Mouse (Mus musculus) inflammation-experienced regulatory T-cells, adult 6 months (primary cell): Measurements from ENCODE around the gene Olfr491. TPM values are rescaled to one million over a fixed set of nuclear protein-coding genes. Genes with fewer than 3 reads are reported as not detected.

Experiments
- ATAC-seq: one replicate; pipeline ENCODE4 v1.8.0; 2017
- polyA plus RNA-seq, 3 experiments: library from polyadenylated mRNA; unstranded; fragments of 100-300 nt; shearing (Covaris generic); gene quantifications; one replicate each; pipeline ENCODE4 v1.2.1; 2017

The Olfr491 gene
- polyA plus RNA-seq: not detected

GRCm38 (mm10) chr7:108313151-108313550, at the start of gene Olfr491:
Gene Olfr491, plus strand, starts transcription at chr7:108313451.
- ATAC-seq: no peak

- ATAC-seq: no peak
These were observed 24.4 kb upstream of the Olfr491 start, which contains the start of gene Olfr490 for GRCm38 (mm10) chr7:108288834-108289233. Gene Olfr490, minus strand, starts transcription at chr7:108288934.

- no peak for ATAC-seq
These were observed 10.3 kb downstream of the Olfr491 start, which contains the start of gene Olfr492 for GRCm38 (mm10) chr7:108323574-108323973. Gene Olfr492, minus strand, starts transcription at chr7:108323674.

DNA sequence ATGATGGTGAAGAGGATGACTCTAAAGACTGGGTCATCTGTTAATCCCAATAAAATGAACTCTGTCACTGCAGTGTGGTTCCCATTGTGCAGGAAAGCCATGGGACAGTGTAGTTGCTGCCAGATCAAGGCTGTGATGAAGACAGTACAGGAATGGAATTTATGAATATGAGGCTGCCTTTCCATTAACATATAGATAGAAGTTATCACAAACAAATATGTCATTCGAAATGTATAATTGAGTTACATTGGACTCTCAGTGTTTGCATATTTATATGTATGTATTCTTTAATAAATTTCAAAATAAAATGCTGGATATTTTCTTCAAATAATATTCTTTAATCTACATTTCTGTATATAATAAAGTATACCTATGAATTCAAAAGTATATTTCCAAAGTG, 33.6 kb downstream of the Olfr491 start, which contains the start of gene Olfr493:
Olfr493 (minus strand) TSS at position 101 of the 400 bp plus-strand sequence.
- ATAC-seq: no peak

GRCm38 (mm10) chr7:108365035-108365434, 51.8 kb downstream of the Olfr491 start, which contains the start of gene Olfr494:
Gene Olfr494, plus strand, starts transcription at chr7:108365335.
- ATAC-seq: no peak

Other genes starting within 250 kb of the Olfr491 start
- not detected for gene Olfr480, start 246.1 kb upstream of the Olfr491 start, polyA plus RNA-seq
- under 1 TPM in 1 of 3 experiments, not detected in 2; 0.29 TPM for gene Olfr481, start 233.6 kb upstream of the Olfr491 start, polyA plus RNA-seq
- under 1 TPM in 2 of 3 experiments, not detected in 1; 0.15 TPM for gene Olfr482, start 215.9 kb upstream of the Olfr491 start, polyA plus RNA-seq
- gene Olfr483, start 212.6 kb upstream of the Olfr491 start, polyA plus RNA-seq: not detected
- gene Olfr484, start 186.0 kb upstream of the Olfr491 start, polyA plus RNA-seq: not detected
- not detected for gene Olfr485, start 153.6 kb upstream of the Olfr491 start, polyA plus RNA-seq
- gene Olfr486, start 140.7 kb upstream of the Olfr491 start, polyA plus RNA-seq: not detected
- gene Olfr487, start 98.8 kb upstream of the Olfr491 start, polyA plus RNA-seq: not detected
- not detected for gene Olfr488, start 55.1 kb upstream of the Olfr491 start, polyA plus RNA-seq
- gene Olfr490, start 24.5 kb upstream of the Olfr491 start, polyA plus RNA-seq: not detected
- not detected for gene Olfr492, start 10.2 kb downstream of the Olfr491 start, polyA plus RNA-seq
- gene Olfr493, start 33.5 kb downstream of the Olfr491 start, polyA plus RNA-seq: not detected
- not detected for gene Olfr494, start 51.9 kb downstream of the Olfr491 start, polyA plus RNA-seq
- gene Olfr495, start 79.7 kb downstream of the Olfr491 start, polyA plus RNA-seq: not detected
- gene Olfr497, start 107.0 kb downstream of the Olfr491 start, polyA plus RNA-seq: not detected
- gene Olfr498, start 151.9 kb downstream of the Olfr491 start, polyA plus RNA-seq: not detected
- gene Olfr502, start 211.6 kb downstream of the Olfr491 start, polyA plus RNA-seq: not detected
- gene Olfr503, start 231.1 kb downstream of the Olfr491 start, polyA plus RNA-seq: not detected